Mouse (Mus musculus) lung, postnatal 0 days (tissue): ENCODE results near the gene Lyrm4. TPM values are rescaled to one million over a fixed set of nuclear protein-coding genes. Genes with fewer than 3 reads are reported as not detected.
A peak's percentile ranks its signal among the peaks of the same experiment; 100 is the strongest.

Experiments
- ATAC-seq: fragments of 200-750 bp; cut with Nextera tagmentation; 2 replicates; pipeline ENCODE4 v1.8.0; 2017; ENCODE audit warnings: moderate library complexity
- DNase-seq: peaks from one replicate; pipeline ENCODE4 v3.0.0-alpha.2; 2016; ENCODE audit warnings: low spot score
- H3K27ac ChIP-seq: fragments of 300-500 bp; sonication (generic); 2 replicates; pipeline ENCODE4 v1.5.1; 2014; ENCODE audit warnings: antibody characterized with exemption, mild to moderate bottlenecking, low read length, mixed read lengths
- H3K27me3 ChIP-seq: fragments of 300-500 bp; sonication (generic); replicated peaks from 2 replicates; pipeline ENCODE4 v1.6.1; 2014; ENCODE audit warnings: low read length, mixed read lengths; ENCODE audit not compliant: insufficient read depth
- H3K36me3 ChIP-seq: fragments of 300-500 bp; sonication (generic); 2 replicates; pipeline ENCODE4 v1.6.1; 2014; ENCODE audit warnings: low read length, mixed read lengths; ENCODE audit not compliant: insufficient read depth
- H3K4me1 ChIP-seq: fragments of 300-500 bp; sonication (generic); 2 replicates; pipeline ENCODE4 v1.6.1; 2014; ENCODE audit warnings: antibody characterized with exemption, low read depth, low read length, mixed read lengths; ENCODE audit not compliant: insufficient read depth
- H3K4me2 ChIP-seq: fragments of 300-500 bp; sonication (generic); replicated peaks from 2 replicates; pipeline ENCODE4 v1.6.1; 2014; ENCODE audit warnings: low read depth, mild to moderate bottlenecking, low read length, moderate library complexity, mixed read lengths
- H3K4me3 ChIP-seq: fragments of 300-500 bp; sonication (generic); 2 replicates; pipeline ENCODE4 v1.5.1; 2014; ENCODE audit warnings: low read depth, low read length
- H3K9ac ChIP-seq: fragments of 300-500 bp; sonication (generic); replicated peaks from 2 replicates; pipeline ENCODE4 v1.6.1; 2014; ENCODE audit warnings: low read depth, mild to moderate bottlenecking
- H3K9me3 ChIP-seq: fragments of 300-500 bp; sonication (generic); 2 replicates; pipeline ENCODE4 v1.6.1; 2016; ENCODE audit warnings: low read length, mixed read lengths
- CTCF ChIP-seq: IDR thresholded peaks from 2 replicates; pipeline ENCODE4 v1.5.1; 2016; ENCODE audit warnings: antibody characterized with exemption, mild to moderate bottlenecking
- EP300 ChIP-seq: IDR thresholded peaks from 2 replicates; pipeline ENCODE4 v1.6.1; 2016; ENCODE audit warnings: antibody characterized with exemption, mild to moderate bottlenecking, control low read depth
- WGBS: fragments of 180-500 bp; shearing (Covaris S2); extraction: QIAGEN DNeasy Blood & Tissue Kit; methylation state at CpG from one replicate; pipeline ENCODE4 v1.1.7; 2014; 5-methylcytosine and 5-hydroxymethylcytosine counted together
- polyA plus RNA-seq: library from polyadenylated mRNA; unstranded; fragments of >200 nt; fragmentation: Nextera tagmentation; extraction: Ambion mirVana; gene quantifications from 2 replicates; pipeline ENCODE4 v1.2.1, GENCODE M21; 2015

Lyrm4 gene
- polyA plus RNA-seq, result 23.5 and 26.7 TPM in 2 replicates

DNA sequence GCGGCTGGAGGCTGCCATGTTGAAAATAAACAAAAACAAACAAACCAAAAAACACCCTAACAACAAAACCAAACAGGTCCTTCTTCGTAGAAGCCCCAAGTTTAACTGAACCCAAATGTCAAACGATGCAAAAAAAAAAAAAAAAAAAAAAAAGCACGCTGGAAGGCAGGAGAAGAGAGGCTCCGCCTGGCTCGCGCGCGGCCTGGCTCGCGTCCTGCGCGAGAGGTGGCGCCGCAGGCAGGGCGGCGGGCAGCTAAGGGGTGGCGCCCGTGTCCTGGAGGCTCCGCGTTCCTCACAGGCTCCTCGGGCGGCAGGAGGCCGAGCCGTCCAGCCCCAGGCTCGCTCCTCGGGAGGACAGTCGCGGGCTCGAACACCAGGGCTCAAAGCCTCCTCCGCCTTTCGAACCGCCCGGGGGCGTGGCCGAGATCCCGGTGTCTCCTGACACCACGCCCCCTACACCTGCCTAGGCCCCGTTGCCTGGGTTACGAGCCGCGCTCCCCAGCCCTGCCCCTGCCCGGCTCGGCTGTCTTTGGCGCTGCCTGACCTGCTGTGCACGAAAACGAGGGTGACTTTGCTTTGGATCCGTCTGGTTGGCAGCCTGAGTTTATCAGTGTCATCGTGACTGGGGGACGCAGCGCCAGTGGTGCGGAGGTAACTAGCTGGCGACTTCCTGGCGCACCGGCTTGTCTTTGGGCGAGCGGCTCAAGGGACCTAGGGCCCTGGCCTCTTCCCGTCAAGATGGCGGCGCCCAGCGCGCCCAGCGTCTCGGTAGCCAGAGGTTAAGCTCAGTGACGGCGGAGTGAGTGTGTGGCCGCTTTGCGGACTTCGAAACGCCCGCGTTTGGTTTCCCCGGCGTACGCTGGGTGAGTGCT lies at the start of gene Lyrm4, which contains the start of gene Fars2:
Gene Lyrm4 (minus strand): TSS at position 384 of the 872 bp plus-strand sequence.
Gene Fars2 (plus strand): TSS at position 270 of the 872 bp plus-strand sequence.
- ATAC-seq, result peak; percentile 98
- Histone ChIP-seq H3K9me3 (no peaks in the 10 kb centered on the region), H3K4me1 (no peaks in the 10 kb centered on the region), H3K4me3 (peak within 1 kb of the TSS; percentile 79), H3K36me3 (no peaks in the 10 kb centered on the region), H3K27ac (peak within 1 kb of the TSS; percentile 91), H3K27me3 (no peaks in the 10 kb centered on the region), H3K4me2 (peak within 1 kb of the TSS; percentile 65), H3K9ac (peak within 1 kb of the TSS; percentile 54)
- under 1% methylated on average over 65 of the region's 75 CpGs for WGBS
- DNase-seq, result peak; percentile 99
- peak; percentile 52 for TF ChIP-seq CTCF
- TF ChIP-seq EP300, result no peak; the same call in 1 of the 2 replicates

DNA sequence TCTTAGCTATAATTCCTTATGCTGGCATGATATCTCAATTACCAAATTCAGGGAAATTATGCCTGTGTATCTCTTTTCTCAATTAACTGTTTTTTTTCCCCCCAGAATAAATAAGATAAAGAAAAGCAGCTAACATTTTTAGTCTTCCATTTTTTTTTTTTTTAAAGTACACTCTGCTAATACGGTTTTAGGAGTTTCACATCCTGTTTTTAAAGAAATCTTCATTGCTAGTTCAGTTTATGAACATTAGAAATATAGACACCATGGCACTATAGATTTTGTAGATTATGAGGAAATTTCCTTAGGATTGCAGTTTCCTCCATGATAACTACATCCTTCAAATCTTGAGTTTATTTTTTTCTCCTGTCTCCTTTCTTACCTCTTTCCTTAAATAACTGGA lies 46.6 kb upstream of the Lyrm4 start:
- Histone ChIP-seq H3K27me3 (no peaks in the 10 kb centered on the region), H3K9me3 (no peaks in the 10 kb centered on the region), H3K4me1 (no peaks in the 10 kb centered on the region), H3K4me2 (no peak overlapping the region), H3K9ac (no peak overlapping the region), H3K4me3 (no peak overlapping the region), H3K27ac (no peak overlapping the region), H3K36me3 (no peaks in the 10 kb centered on the region)
- TF ChIP-seq CTCF, result no peak
- no peak for TF ChIP-seq EP300
- 64% methylated on average over 1 of the region's 1 CpGs for WGBS
- ATAC-seq (no peak), DNase-seq (no peak)

DNA sequence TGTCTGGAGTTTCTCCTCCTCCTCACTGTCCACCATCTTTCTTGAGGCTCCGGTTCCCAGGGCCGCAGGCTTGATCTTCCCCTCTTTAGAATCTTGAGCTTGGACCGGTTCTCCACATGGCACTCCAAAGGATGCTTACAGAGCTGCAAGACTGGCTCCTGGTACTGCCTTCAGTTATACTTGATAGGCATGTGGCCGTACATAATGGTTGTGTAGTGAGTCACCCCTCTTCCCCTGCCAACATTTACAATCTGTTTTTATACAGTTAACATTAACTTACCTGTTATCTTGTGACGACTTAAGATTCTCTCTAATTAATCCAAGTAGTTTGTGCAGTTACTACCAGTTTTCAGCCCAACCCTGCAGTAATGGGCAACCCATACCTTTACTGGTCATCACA lies 46.1 kb upstream of the Lyrm4 start:
- TF ChIP-seq EP300 (no peak), CTCF (no peak)
- no peaks in the 10 kb centered on the region for H3K9me3 ChIP-seq
- 69% methylated on average over 5 of the region's 5 CpGs for WGBS
- no peaks in the 10 kb centered on the region for H3K4me1 ChIP-seq
- no peaks in the 10 kb centered on the region for H3K27me3 ChIP-seq
- H3K36me3 ChIP-seq, result no peaks in the 10 kb centered on the region
- no peak overlapping the region for H3K4me2 ChIP-seq
- no peak overlapping the region for H3K27ac ChIP-seq
- H3K9ac ChIP-seq, result no peak overlapping the region
- no peak overlapping the region for H3K4me3 ChIP-seq
- DNase-seq, result no peak
- ATAC-seq, result no peak

DNA sequence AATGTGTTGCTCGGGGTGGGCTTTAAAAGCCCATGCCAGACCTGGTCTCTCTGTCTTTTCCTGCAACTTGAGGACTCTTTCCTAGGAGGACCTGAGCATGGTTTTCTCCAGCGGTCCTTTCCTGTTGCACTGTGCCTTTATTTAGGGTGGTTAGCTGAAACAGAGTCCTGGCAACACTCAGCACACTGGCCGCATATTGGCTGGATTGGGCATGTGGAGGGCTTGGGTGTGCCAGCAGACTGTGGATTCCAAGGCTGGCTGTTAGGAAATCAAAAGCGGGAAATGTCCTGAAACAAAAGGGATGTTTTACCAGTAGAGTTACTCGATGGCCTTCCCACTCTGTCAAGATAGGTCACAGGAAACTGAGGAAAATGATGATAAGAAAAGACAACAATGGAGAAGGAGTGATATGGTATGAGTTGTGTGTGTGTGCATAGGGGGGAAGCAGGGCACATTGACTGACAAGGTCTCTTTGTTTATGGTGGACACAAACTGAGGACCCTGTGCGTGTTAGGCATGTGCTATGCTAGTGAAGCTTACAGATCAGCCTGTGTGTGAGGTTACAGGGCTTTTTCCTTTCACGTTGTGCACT lies 39.1 kb upstream of the Lyrm4 start:
- Histone ChIP-seq H3K4me1 (no peaks in the 10 kb centered on the region; the same call in 1 of the 2 replicates), H3K9me3 (no peaks in the 10 kb centered on the region), H3K36me3 (no peaks in the 10 kb centered on the region), H3K4me2 (no peak overlapping the region), H3K9ac (no peak overlapping the region), H3K4me3 (no peak overlapping the region), H3K27me3 (no peaks in the 10 kb centered on the region), H3K27ac (no peak overlapping the region)
- ATAC-seq (no peak), DNase-seq (no peak)
- TF ChIP-seq EP300, result no peak
- TF ChIP-seq CTCF, result no peak
- 67% methylated on average over 7 of the region's 7 CpGs for WGBS

DNA sequence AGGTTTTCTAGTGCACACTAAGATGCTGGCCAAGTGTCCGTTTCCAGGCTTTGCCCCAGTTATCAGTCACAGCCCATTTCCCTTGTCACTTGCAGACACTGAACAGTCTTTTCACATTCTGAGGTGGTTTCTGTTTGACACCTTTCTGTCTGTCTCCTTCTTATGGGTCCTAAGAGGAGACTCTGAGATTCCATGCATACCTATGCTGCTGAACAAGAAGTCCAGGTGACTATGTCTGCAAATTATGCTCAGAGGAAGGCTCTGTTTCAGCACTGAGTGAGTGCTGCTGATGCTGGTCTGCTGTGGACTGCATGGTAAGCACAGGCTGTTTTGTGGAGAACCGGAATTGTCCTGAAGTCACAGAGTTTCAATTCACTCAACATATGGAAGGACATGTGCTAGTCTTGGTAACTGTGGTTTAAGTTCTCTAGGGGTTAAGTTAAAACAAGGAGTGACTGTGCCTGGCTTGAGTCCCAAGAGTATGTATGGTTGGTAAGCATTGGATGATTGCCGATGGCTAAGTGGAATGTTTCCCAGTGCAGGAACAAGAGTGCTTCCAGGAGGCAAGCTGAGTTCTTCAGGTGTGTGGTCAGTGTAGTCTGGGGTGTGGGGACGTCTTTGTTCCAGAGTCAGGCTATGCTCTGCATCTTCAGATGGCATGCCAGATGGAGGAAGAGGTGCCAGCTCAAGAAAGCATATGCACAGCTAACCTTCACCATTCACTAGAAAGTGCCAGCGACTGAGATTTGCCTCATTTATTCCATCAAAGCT lies 35.6 kb upstream of the Lyrm4 start:
- Histone ChIP-seq H3K4me1 (peaks cover 6% of the 10 kb centered on the region; the same call in 1 of the 2 replicates), H3K27ac (0 out of 2 replicates have a peak overlapping the region, but pooled peaks have one; percentile 20), H3K9me3 (no peaks in the 10 kb centered on the region), H3K4me3 (no peak overlapping the region), H3K36me3 (no peaks in the 10 kb centered on the region), H3K4me2 (no peak overlapping the region; the same call in 1 of the 2 replicates), H3K27me3 (no peaks in the 10 kb centered on the region), H3K9ac (no peak overlapping the region)
- ATAC-seq (peak; percentile 87), DNase-seq (peak; percentile 74)
- TF ChIP-seq EP300, result 0 out of 2 replicates have a peak, but pooled peaks have one; percentile 6
- TF ChIP-seq CTCF, result no peak
- WGBS, result 53% methylated on average over 5 of the region's 5 CpGs

DNA sequence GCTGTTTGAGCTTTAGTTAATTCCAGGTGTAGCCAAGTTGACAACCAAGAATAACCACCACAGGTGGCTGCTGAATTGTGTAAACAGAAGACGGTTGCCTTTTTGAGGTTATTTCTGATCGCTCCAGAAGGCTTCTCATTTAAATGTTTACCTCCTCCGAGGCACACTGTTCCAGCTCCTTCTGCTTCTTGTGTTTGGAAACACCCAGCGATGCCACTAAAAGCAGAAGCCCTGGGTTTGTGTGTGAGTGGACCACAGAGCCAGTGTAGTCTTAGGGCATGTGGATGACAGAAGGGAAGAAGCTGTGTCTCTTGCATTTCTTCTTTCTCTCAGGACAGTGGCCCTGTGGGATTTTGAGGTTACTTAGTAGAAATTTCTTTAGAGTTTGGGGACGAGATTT lies 32.9 kb upstream of the Lyrm4 start:
- Histone ChIP-seq H3K36me3 (no peaks in the 10 kb centered on the region), H3K4me2 (peak overlapping the region; percentile 4; the same call in 1 of the 2 replicates), H3K9me3 (no peaks in the 10 kb centered on the region), H3K27ac (0 out of 2 replicates have a peak overlapping the region, but pooled peaks have one; percentile 20), H3K27me3 (no peaks in the 10 kb centered on the region), H3K9ac (no peak overlapping the region), H3K4me1 (peaks cover 6% of the 10 kb centered on the region; the same call in 1 of the 2 replicates), H3K4me3 (no peak overlapping the region)
- ATAC-seq, result no peak
- WGBS, result 45% methylated on average over 5 of the region's 5 CpGs
- TF ChIP-seq EP300, result no peak
- TF ChIP-seq CTCF, result no peak
- DNase-seq, result no peak
